Mouse (Mus musculus): ENCODE data around the gene Epop.

- TF ChIP-seq CTCF (conservative IDR thresholded peaks at IDR 0.05; ENCODE audit: insufficient read depth, insufficient read length, low read depth, low read length) (no peak), POLR2A (IDR thresholded peaks at IDR 0.05; ENCODE audit: low read depth, low read length) (no peak)
Measured at GRCm38 (mm10) chr11:97629576-97629975, at the start of gene Epop.
